Mouse (Mus musculus) intestine, embryonic 14.5 days (tissue): ENCODE data around the gene Glyat. TPM values are rescaled to one million over a fixed set of nuclear protein-coding genes. Genes with fewer than 3 reads are reported as not detected.

Experiments used
- ATAC-seq: fragments of 200-750 bp; cut with Nextera tagmentation; replicated peaks from 2 replicates; pipeline ENCODE4 v1.8.0; 2017; ENCODE audit warnings: low read depth, moderate number of reproducible peaks, moderate TSS enrichment, moderate library complexity; ENCODE audit not compliant: low FRiP score, low TSS enrichment
- DNase-seq: peaks from one replicate; pipeline ENCODE4 v3.0.0-alpha.2; 2018; ENCODE audit warnings: low spot score
- H3K27ac ChIP-seq: fragments of 300-500 bp; sonication (generic); 2 replicates; pipeline ENCODE4 v1.5.1; 2014; ENCODE audit warnings: low read depth, mild to moderate bottlenecking, control low read depth
- H3K27me3 ChIP-seq: fragments of 300-500 bp; sonication (generic); replicated peaks from 2 replicates; pipeline ENCODE4 v1.6.1; 2014; ENCODE audit warnings: low read length, control low read depth; ENCODE audit not compliant: control insufficient read depth, insufficient read depth
- H3K36me3 ChIP-seq: fragments of 300-500 bp; sonication (generic); 2 replicates; pipeline ENCODE4 v1.6.1; 2014; ENCODE audit warnings: low read length, control low read depth; ENCODE audit not compliant: control insufficient read depth, insufficient read depth
- H3K4me1 ChIP-seq: fragments of 300-500 bp; sonication (generic); replicated peaks from 2 replicates; pipeline ENCODE4 v1.6.1; 2014; ENCODE audit warnings: low read length, control low read depth, mixed read lengths; ENCODE audit not compliant: control insufficient read depth, insufficient read depth
- H3K4me2 ChIP-seq: fragments of 300-500 bp; sonication (generic); 2 replicates; pipeline ENCODE4 v1.6.1; 2014; ENCODE audit warnings: low read length
- H3K4me3 ChIP-seq: fragments of 300-500 bp; sonication (generic); 2 replicates; pipeline ENCODE4 v1.5.1; 2014; ENCODE audit warnings: low read depth, low read length, control low read depth, mixed read lengths
- H3K9ac ChIP-seq: fragments of 300-500 bp; sonication (generic); 2 replicates; pipeline ENCODE4 v1.6.1; 2014; ENCODE audit warnings: mild to moderate bottlenecking, low read length
- H3K9me3 ChIP-seq: fragments of 300-500 bp; sonication (generic); 2 replicates; pipeline ENCODE4 v1.6.1; 2016; ENCODE audit warnings: low read length, control low read depth; ENCODE audit not compliant: control insufficient read depth
- WGBS: fragments of 180-500 bp; shearing (Covaris S2); extraction: QIAGEN DNeasy Blood & Tissue Kit; methylation state at CpG from one replicate; pipeline ENCODE4 v1.1.7; 2014; 5-methylcytosine and 5-hydroxymethylcytosine counted together
- polyA plus RNA-seq: library from polyadenylated mRNA; unstranded; fragments of >200 nt; fragmentation: Nextera tagmentation; extraction: Ambion mirVana; gene quantifications from 2 replicates; pipeline ENCODE4 v1.2.1, GENCODE M21; 2014

The Glyat gene
- polyA plus RNA-seq, 1 experiment from 2014 or later = not detected

DNA sequence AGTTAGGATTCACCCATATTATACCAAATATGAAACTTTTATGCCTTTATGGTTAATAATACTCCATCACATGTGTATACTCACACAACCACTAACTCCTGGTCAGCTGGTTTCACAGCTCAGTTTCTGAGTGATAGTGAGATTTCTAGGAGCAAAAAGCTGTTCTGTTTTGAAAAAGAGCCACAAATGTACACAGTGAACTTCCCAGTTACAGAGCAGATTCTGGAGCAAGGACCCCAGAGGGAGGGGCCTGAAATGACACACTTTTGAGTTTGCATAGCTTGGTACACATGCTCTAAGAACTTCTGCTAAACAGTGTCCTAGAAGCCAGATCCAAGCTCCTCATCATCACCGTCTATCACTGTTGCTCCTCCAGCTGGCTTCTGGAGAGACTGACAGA, 33.4 kb upstream of the Glyat start, which contains the start of gene Gm4952:
Gene Gm4952 (plus strand): TSS at position 301 of the 400 bp plus-strand sequence.
- H3K27ac ChIP-seq = no peak within 1 kb of the TSS
- H3K27me3 ChIP-seq = no peaks in the 10 kb centered on the region
- no peak within 1 kb of the TSS for H3K9ac ChIP-seq
- H3K9me3 ChIP-seq = no peaks in the 10 kb centered on the region
- WGBS = 41% methylated on average over 1 of the region's 1 CpGs
- no peaks in the 10 kb centered on the region for H3K36me3 ChIP-seq
- H3K4me1 ChIP-seq = peaks cover 4% of the 10 kb centered on the region; the same call in 1 of the 2 replicates
- no peak for ATAC-seq
- no peak within 1 kb of the TSS for H3K4me3 ChIP-seq
- no peak within 1 kb of the TSS for H3K4me2 ChIP-seq
- no peak for DNase-seq

DNA sequence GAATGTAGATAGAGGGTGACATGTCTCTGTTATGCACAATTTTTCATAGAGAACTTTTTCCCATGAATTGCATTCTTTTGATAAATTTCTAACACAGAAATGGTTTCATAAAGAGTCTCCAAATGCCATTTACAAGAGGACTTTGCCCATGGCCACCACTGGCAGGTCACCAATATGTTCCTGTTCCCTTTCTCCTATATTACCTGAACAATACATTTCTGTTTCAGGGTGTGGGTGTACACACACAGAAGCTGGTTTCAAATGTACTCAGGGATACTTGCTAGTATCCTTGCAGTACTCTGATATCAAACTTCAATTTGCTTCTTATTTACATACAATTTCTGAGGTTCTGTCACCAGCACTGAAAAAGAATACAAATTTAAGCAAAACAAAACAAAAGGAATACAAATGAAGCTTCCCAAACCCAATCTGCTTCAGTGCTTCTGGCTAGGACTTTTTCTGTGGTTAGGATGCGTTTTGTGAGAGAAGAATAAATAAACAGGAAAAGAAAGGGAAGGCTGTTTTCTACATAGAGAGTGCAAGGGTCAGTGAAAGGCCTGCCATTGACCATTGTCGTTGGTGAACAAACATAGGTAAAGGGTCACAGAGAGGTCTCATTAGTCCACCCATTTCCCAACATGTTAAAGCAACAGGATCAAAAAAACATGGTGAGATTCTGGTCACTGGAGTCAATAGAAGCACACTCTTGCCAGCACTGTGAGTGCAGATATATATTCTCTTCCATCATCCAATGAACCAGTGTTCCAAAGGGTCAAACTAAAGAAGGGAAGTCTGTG, 32.2 kb upstream of the Glyat start:
- no peak for ATAC-seq
- H3K27ac ChIP-seq = no peak overlapping the region
- no peak for DNase-seq
- H3K27me3 ChIP-seq = no peaks in the 10 kb centered on the region
- no peaks in the 10 kb centered on the region for H3K9me3 ChIP-seq
- H3K4me2 ChIP-seq = no peak overlapping the region
- no peaks in the 10 kb centered on the region for H3K36me3 ChIP-seq
- H3K4me3 ChIP-seq = no peak overlapping the region
- no peak overlapping the region for H3K9ac ChIP-seq
- peaks cover 4% of the 10 kb centered on the region; the same call in 1 of the 2 replicates for H3K4me1 ChIP-seq
- 18% methylated on average over 2 of the region's 2 CpGs for WGBS

DNA sequence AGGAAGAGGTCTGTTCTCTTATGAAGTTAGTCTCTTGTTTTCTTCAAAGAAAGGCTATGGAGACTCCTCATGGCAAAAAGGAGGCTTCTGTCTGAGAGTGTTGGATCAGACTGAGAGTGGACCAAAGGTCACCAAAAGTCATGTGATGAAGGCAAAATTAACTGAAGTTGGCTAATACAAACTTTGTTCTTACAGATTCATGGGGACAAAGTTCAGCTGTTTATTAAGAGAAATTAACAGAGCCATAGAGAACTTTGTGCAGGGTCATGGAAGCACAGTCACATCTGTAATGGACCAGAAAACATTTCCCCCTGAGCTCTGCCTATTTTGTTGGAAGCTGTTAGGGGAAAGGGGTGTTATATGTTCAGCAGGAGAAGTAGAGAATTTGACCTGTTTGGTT, 24.8 kb upstream of the Glyat start:
- DNase-seq (no peak), ATAC-seq (no peak)
- Histone ChIP-seq H3K4me3 (no peak overlapping the region), H3K4me1 (no peaks in the 10 kb centered on the region), H3K36me3 (no peaks in the 10 kb centered on the region), H3K9me3 (no peaks in the 10 kb centered on the region), H3K27me3 (no peaks in the 10 kb centered on the region), H3K9ac (no peak overlapping the region), H3K4me2 (no peak overlapping the region), H3K27ac (no peak overlapping the region)

DNA sequence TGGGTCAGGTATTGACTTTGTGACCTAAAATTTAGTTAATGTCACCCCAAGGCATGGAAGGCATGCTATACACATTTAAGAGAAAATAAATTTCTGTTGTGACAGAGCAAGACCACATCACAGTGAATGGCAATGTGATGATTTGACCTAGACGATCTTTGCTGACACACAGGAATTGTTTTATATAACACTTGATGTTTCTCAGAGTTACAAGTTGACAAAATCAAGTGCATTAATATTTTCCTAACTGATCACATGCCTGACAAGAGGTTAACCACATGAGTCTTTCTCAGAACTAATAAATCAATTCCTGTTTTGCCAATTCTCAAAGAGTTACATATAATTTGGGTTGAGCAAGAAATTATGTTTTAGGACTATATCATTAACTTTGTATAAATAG, 19.5 kb upstream of the Glyat start:
- no peak for DNase-seq
- no peaks in the 10 kb centered on the region for H3K27me3 ChIP-seq
- H3K9me3 ChIP-seq = no peaks in the 10 kb centered on the region
- H3K9ac ChIP-seq = no peak overlapping the region
- H3K4me1 ChIP-seq = no peaks in the 10 kb centered on the region
- no peaks in the 10 kb centered on the region for H3K36me3 ChIP-seq
- H3K27ac ChIP-seq = no peak overlapping the region
- no peak overlapping the region for H3K4me3 ChIP-seq
- whole genome bisulfite sequencing = 73% methylated on average over 1 of the region's 1 CpGs
- H3K4me2 ChIP-seq = no peak overlapping the region
- ATAC-seq = no peak

DNA sequence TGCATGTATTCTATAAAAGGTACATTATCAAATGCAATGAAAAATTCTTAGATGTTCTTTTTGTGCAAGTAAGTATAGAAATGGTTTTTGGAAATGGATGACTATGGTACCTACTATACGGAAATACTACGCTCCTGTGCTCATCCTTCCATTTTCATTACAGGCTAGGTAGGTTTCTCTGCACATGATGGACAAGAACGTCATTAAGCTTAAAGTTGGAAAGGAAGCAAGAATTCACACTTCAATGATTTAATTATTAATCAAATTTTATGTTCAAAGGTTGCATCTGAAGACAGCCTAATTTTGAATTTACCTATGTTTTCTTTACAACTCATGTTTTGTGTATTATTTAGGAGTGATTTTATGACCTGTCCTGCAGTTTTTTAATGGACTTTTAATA, 1.2 kb downstream of the Glyat start:
- H3K27me3 ChIP-seq = no peaks in the 10 kb centered on the region
- no peak overlapping the region for H3K4me3 ChIP-seq
- ATAC-seq = no peak
- no peaks in the 10 kb centered on the region for H3K9me3 ChIP-seq
- no peak overlapping the region for H3K9ac ChIP-seq
- DNase-seq = no peak
- H3K27ac ChIP-seq = no peak overlapping the region
- no peak overlapping the region for H3K4me2 ChIP-seq
- WGBS = 83% methylated on average over 3 of the region's 3 CpGs
- H3K36me3 ChIP-seq = no peaks in the 10 kb centered on the region
- H3K4me1 ChIP-seq = no peaks in the 10 kb centered on the region

DNA sequence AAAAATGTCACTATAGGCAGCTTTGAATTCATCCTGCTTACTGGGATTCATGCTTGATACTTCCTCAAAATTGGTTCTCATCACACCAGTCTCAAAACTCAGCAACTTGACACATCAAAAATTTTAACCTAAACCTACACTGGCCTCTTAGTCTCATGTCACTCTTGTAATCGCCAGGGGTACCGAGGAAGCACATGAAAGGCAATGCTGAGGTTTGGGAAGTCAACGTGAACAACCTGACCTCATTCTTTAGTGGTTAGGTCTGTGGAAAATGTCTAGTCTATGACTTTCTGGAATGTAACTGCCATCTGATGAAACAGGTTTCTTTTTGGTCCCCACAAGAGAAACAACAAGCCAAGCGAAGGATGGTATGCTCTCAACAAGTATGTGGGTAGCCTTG, 1.9 kb downstream of the Glyat start:
- H3K4me1 ChIP-seq = no peaks in the 10 kb centered on the region
- WGBS = 93% methylated on average over 4 of the region's 4 CpGs
- H3K27me3 ChIP-seq = no peaks in the 10 kb centered on the region
- H3K9ac ChIP-seq = no peak overlapping the region
- H3K36me3 ChIP-seq = no peaks in the 10 kb centered on the region
- H3K4me2 ChIP-seq = no peak overlapping the region
- no peaks in the 10 kb centered on the region for H3K9me3 ChIP-seq
- ATAC-seq (no peak), DNase-seq (no peak)
- H3K4me3 ChIP-seq = no peak overlapping the region
- H3K27ac ChIP-seq = no peak overlapping the region

DNA sequence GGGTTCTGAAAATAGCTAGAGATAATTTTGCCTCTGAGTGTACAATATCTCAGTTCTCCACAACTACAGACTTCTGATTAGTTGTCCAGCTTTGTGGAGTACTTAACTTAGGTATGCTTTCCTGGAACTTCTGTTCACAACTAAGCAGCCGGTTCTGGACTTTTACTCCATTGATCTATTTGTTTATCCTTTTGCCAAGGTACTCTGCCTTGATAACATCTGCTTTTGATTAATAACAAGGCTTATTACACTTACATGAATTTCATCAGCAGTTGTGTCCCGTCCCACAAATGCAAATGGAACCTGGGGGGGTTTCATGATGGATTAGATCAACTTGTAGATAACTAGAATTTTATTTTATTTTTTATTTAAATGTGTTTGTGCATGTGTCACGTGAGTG, 3.8 kb downstream of the Glyat start:
- Histone ChIP-seq H3K36me3 (no peaks in the 10 kb centered on the region), H3K9me3 (no peaks in the 10 kb centered on the region), H3K4me2 (no peak overlapping the region), H3K27me3 (no peaks in the 10 kb centered on the region), H3K9ac (no peak overlapping the region), H3K4me3 (no peak overlapping the region), H3K4me1 (no peaks in the 10 kb centered on the region), H3K27ac (no peak overlapping the region)
- ATAC-seq (no peak), DNase-seq (no peak)
- WGBS = 67% methylated on average over 3 of the region's 3 CpGs

DNA sequence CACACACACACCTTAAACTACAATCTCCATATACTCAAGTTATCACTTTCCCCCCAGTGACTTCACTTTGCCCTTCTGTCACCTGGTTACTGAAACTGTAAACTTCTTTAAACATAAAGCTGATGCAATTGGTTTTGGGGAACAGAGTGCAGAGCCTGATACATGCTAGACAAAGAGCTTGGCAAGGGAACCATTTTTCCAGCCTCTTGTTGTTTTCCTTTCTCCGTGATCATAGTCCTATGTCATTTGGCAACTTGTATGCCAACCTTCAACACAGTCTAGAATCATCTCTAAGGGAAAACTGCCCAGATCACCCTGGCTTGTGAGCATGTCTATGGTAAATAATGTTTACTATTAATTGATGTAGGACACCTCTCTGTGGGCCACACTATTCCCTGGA, 4.9 kb downstream of the Glyat start:
- H3K36me3 ChIP-seq = no peaks in the 10 kb centered on the region
- no peak for ATAC-seq
- H3K27ac ChIP-seq = no peak overlapping the region
- no peaks in the 10 kb centered on the region for H3K9me3 ChIP-seq
- no peak overlapping the region for H3K4me2 ChIP-seq
- DNase-seq = no peak
- H3K4me3 ChIP-seq = no peak overlapping the region
- H3K4me1 ChIP-seq = no peaks in the 10 kb centered on the region
- no peak overlapping the region for H3K9ac ChIP-seq
- 63% methylated on average over 1 of the region's 1 CpGs for WGBS
- no peaks in the 10 kb centered on the region for H3K27me3 ChIP-seq

DNA sequence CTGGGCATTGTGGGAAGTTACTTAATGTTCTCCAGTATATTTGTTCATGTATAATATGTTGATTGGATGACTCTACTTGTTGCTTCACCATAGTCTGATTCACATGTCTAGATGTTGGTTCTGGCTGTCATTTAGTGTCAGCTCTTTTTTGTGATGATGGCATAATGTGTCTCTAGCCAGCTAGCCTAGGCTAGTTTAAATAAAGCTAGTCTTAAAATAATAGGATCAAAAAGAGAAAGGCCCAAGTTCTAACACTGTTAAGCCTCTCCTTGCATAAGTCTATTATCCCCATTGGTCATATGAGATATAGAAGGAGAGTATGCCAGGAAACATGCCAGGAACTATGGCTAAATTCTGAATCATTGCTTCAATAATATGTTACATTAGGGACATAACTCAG, 16.4 kb downstream of the Glyat start:
- H3K27me3 ChIP-seq = no peaks in the 10 kb centered on the region
- ATAC-seq = no peak

More for the DNA sequence above, 16.4 kb downstream of the Glyat start:
- Histone ChIP-seq H3K4me3 (no peak overlapping the region), H3K4me2 (no peak overlapping the region), H3K9ac (no peak overlapping the region), H3K4me1 (no peaks in the 10 kb centered on the region), H3K27ac (no peak overlapping the region), H3K9me3 (no peaks in the 10 kb centered on the region), H3K36me3 (no peaks in the 10 kb centered on the region)
- DNase-seq = no peak
